Mouse (Mus musculus) lung, postnatal 0 days (tissue): Measurements from ENCODE around the gene Dzip1l. TPM values are rescaled to one million over a fixed set of nuclear protein-coding genes. Genes with fewer than 3 reads are reported as not detected.

Source experiments
- ATAC-seq: fragments of 200-750 bp; cut with Nextera tagmentation; 2 replicates; pipeline ENCODE4 v1.8.0; 2017; ENCODE audit warnings: moderate library complexity
- DNase-seq: peaks from one replicate; pipeline ENCODE4 v3.0.0-alpha.2; 2016; ENCODE audit warnings: low spot score
- H3K27ac ChIP-seq: fragments of 300-500 bp; sonication (generic); 2 replicates; pipeline ENCODE4 v1.5.1; 2014; ENCODE audit warnings: antibody characterized with exemption, mild to moderate bottlenecking, low read length, mixed read lengths
- H3K27me3 ChIP-seq: fragments of 300-500 bp; sonication (generic); replicated peaks from 2 replicates; pipeline ENCODE4 v1.6.1; 2014; ENCODE audit warnings: low read length, mixed read lengths; ENCODE audit not compliant: insufficient read depth
- H3K36me3 ChIP-seq: fragments of 300-500 bp; sonication (generic); 2 replicates; pipeline ENCODE4 v1.6.1; 2014; ENCODE audit warnings: low read length, mixed read lengths; ENCODE audit not compliant: insufficient read depth
- H3K4me1 ChIP-seq: fragments of 300-500 bp; sonication (generic); 2 replicates; pipeline ENCODE4 v1.6.1; 2014; ENCODE audit warnings: antibody characterized with exemption, low read depth, low read length, mixed read lengths; ENCODE audit not compliant: insufficient read depth
- H3K4me2 ChIP-seq: fragments of 300-500 bp; sonication (generic); replicated peaks from 2 replicates; pipeline ENCODE4 v1.6.1; 2014; ENCODE audit warnings: low read depth, mild to moderate bottlenecking, low read length, moderate library complexity, mixed read lengths
- H3K4me3 ChIP-seq: fragments of 300-500 bp; sonication (generic); 2 replicates; pipeline ENCODE4 v1.5.1; 2014; ENCODE audit warnings: low read depth, low read length
- H3K9ac ChIP-seq: fragments of 300-500 bp; sonication (generic); replicated peaks from 2 replicates; pipeline ENCODE4 v1.6.1; 2014; ENCODE audit warnings: low read depth, mild to moderate bottlenecking
- H3K9me3 ChIP-seq: fragments of 300-500 bp; sonication (generic); 2 replicates; pipeline ENCODE4 v1.6.1; 2016; ENCODE audit warnings: low read length, mixed read lengths
- CTCF ChIP-seq: IDR thresholded peaks from 2 replicates; pipeline ENCODE4 v1.5.1; 2016; ENCODE audit warnings: antibody characterized with exemption, mild to moderate bottlenecking
- EP300 ChIP-seq: IDR thresholded peaks from 2 replicates; pipeline ENCODE4 v1.6.1; 2016; ENCODE audit warnings: antibody characterized with exemption, mild to moderate bottlenecking, control low read depth
- WGBS: fragments of 180-500 bp; shearing (Covaris S2); extraction: QIAGEN DNeasy Blood & Tissue Kit; methylation state at CpG from one replicate; pipeline ENCODE4 v1.1.7; 2014; 5-methylcytosine and 5-hydroxymethylcytosine counted together
- polyA plus RNA-seq: library from polyadenylated mRNA; unstranded; fragments of >200 nt; fragmentation: Nextera tagmentation; extraction: Ambion mirVana; gene quantifications from 2 replicates; pipeline ENCODE4 v1.2.1, GENCODE M21; 2015

The Dzip1l gene
- polyA plus RNA-seq, 1 experiment from 2014 or later, result 15.4 TPM

GRCm38 (mm10) chr9:99662406-99662805 is 33.1 kb downstream of the Dzip1l start:
- Histone ChIP-seq H3K4me2 (peak overlapping the region; percentile 35), H3K4me3 (no peak overlapping the region), H3K9ac (no peak overlapping the region), H3K9me3 (no peaks in the 10 kb centered on the region), H3K27ac (no peak overlapping the region), H3K36me3 (no peaks in the 10 kb centered on the region), H3K4me1 (no peaks in the 10 kb centered on the region), H3K27me3 (no peaks in the 10 kb centered on the region)
- peak; percentile 80 for DNase-seq
- TF ChIP-seq EP300, result no peak
- peak; percentile 87 for TF ChIP-seq CTCF
- WGBS, result 31% methylated on average over 7 of the region's 7 CpGs
- peak; percentile 28; the same call in 1 of the 2 replicates for ATAC-seq

GRCm38 (mm10) chr9:99662887-99663286 is 33.6 kb downstream of the Dzip1l start:
- ATAC-seq (no peak), DNase-seq (no peak)
- TF ChIP-seq EP300 (no peak), CTCF (no peak)
- Histone ChIP-seq H3K9ac (no peak overlapping the region), H3K4me3 (no peak overlapping the region), H3K27me3 (no peaks in the 10 kb centered on the region), H3K9me3 (no peaks in the 10 kb centered on the region), H3K4me1 (no peaks in the 10 kb centered on the region), H3K4me2 (no peak overlapping the region), H3K36me3 (no peaks in the 10 kb centered on the region), H3K27ac (no peak overlapping the region)
- 86% methylated on average over 10 of the region's 10 CpGs for WGBS

- H3K4me3 ChIP-seq, result no peak overlapping the region
- no peak for ATAC-seq
- WGBS, result 66% methylated on average over 8 of the region's 8 CpGs
- no peaks in the 10 kb centered on the region; the same call in 1 of the 2 replicates for H3K36me3 ChIP-seq
- H3K9me3 ChIP-seq, result no peaks in the 10 kb centered on the region
- no peak overlapping the region for H3K9ac ChIP-seq
- no peak for DNase-seq
- H3K27me3 ChIP-seq, result no peaks in the 10 kb centered on the region
- TF ChIP-seq EP300 (no peak), CTCF (no peak)
- no peak overlapping the region for H3K27ac ChIP-seq
- no peaks in the 10 kb centered on the region for H3K4me1 ChIP-seq
- no peak overlapping the region for H3K4me2 ChIP-seq
These were observed 38.3 kb downstream of the Dzip1l start for GRCm38 (mm10) chr9:99667596-99667995.

- H3K4me3 ChIP-seq, result no peak overlapping the region
- DNase-seq, result peak; percentile 41
- no peaks in the 10 kb centered on the region; the same call in 1 of the 2 replicates for H3K36me3 ChIP-seq
- no peak overlapping the region for H3K4me2 ChIP-seq
- ATAC-seq, result no peak
- no peaks in the 10 kb centered on the region for H3K4me1 ChIP-seq
- 30% methylated on average over 2 of the region's 2 CpGs for WGBS
- H3K27me3 ChIP-seq, result no peaks in the 10 kb centered on the region
- no peak for TF ChIP-seq EP300
- TF ChIP-seq CTCF, result peak; percentile 66
- H3K9ac ChIP-seq, result no peak overlapping the region
- no peak overlapping the region for H3K27ac ChIP-seq
- no peaks in the 10 kb centered on the region for H3K9me3 ChIP-seq
These were observed 42.3 kb downstream of the Dzip1l start for GRCm38 (mm10) chr9:99671603-99672002.

GRCm38 (mm10) chr9:99675714-99676113 is 46.4 kb downstream of the Dzip1l start:
- DNase-seq (no peak), ATAC-seq (no peak)
- H3K36me3 ChIP-seq, result no peaks in the 10 kb centered on the region
- H3K9ac ChIP-seq, result no peak overlapping the region
- H3K4me3 ChIP-seq, result no peak overlapping the region
- 85% methylated on average over 3 of the region's 3 CpGs for WGBS
- H3K27ac ChIP-seq, result no peak overlapping the region
- H3K4me1 ChIP-seq, result no peaks in the 10 kb centered on the region
- no peaks in the 10 kb centered on the region for H3K27me3 ChIP-seq
- H3K4me2 ChIP-seq, result no peak overlapping the region
- no peaks in the 10 kb centered on the region for H3K9me3 ChIP-seq
- no peak for TF ChIP-seq CTCF
- no peak for TF ChIP-seq EP300

GRCm38 (mm10) chr9:99681980-99682570 is 52.8 kb downstream of the Dzip1l start:
- Histone ChIP-seq H3K4me2 (no peak overlapping the region), H3K4me3 (no peak overlapping the region)
- no peak for ATAC-seq

More at GRCm38 (mm10) chr9:99681980-99682570, 52.8 kb downstream of the Dzip1l start:
- Histone ChIP-seq H3K4me1 (0 out of 2 replicates have a peak, but pooled peaks cover 4% of the 10 kb centered on the region), H3K9ac (no peak overlapping the region), H3K9me3 (no peaks in the 10 kb centered on the region), H3K27ac (peak overlapping the region; percentile 51; the same call in 1 of the 2 replicates), H3K27me3 (no peaks in the 10 kb centered on the region), H3K36me3 (no peaks in the 10 kb centered on the region)
- WGBS, result 53% methylated on average over 21 of the region's 21 CpGs
- DNase-seq, result peak; percentile 37
- no peak for TF ChIP-seq EP300
- no peak for TF ChIP-seq CTCF
